Mouse (Mus musculus): ENCODE measurements at regions not wholly inside any gene's neighbourhood (a gene's known extent, or its start where the extent isn't known, plus 50 kb on each side); places are given as distances from the start of the nearest gene placed in this dataset.

DNA sequence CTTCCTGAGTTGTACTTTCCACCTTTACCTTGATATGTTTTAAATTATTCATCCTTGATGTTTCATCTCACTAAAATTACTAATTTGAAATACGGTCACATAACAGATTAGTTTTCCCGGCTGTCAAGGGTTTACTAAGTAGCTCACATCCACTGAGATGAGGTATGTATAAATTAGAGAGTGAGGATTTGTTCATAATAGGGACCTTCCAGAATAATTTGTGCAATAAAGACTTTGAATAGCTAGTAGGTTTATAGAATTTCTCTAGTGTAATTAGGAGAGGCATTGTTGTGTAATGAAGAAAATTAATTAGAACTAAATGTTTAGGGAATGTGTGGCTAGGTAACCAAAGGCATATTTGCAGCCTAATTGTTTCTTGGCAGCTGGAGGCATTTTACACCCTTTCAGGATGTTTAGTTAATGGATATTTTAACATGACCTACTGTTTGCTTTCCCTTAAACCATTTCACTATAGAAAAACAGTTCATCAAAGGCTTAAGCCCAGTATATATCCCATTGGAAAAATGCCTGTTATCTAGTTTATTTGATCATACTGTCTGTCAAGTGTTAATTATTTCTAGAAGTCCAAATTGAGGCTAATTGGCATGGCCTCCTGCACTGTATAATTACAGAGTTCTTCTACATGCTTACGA is 70.8 kb downstream of the Mat2b start:
- no peak for DNase-seq

DNA sequence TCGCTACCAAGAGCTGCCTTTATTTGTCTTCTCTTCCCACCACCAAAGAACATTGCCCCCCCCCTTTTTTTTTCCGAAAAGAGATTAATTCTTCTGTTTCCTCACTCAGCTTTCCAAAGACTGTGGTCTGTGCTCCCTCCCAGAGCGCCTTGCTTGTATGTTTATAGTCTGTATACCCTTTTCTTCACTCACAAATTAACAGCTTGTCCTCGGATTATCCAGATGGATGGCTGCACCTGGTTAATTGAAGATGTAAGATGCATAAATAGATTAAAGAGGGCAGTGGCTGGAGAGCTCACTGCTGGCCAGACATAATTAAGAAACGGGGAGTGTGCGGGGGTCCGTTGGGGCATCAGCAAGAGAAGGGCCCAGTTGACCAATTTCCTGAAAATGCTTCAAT is 75.0 kb downstream of the Mat2b start:
- DNase-seq, result no peak

DNA sequence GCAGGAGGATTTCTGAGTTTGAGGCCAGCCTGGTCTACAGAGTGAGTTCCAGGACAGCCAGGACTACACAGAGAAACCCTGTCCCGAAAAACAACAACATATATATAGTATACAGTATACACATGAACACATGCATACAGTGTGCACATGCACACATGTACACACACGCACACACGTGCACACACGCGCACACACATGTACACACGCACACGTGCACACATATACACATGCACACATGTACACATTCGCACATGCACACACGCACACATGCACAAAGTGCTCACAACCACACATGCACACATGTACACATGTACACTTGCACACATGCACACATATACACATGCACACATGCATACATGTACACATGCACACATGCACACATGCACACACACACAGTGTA is 92.0 kb downstream of the Mat2b start:
- no peak for DNase-seq

DNA sequence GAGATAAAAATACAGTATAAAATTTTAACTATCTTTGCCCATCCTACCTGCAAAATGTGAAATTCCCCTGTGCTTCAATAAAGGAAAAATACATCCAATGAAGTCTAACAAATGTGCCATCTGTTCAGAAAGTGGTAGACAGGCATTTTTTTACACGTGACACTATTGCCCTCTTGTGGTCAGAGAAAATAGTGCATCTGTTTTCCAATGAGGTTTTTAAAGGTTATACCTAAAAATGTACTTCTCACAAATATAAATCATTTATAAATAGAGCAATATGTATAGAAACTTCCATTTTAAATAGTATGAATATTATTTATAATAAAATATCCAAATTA is 93.5 kb downstream of the Mat2b start:
- no peak for DNase-seq

DNA sequence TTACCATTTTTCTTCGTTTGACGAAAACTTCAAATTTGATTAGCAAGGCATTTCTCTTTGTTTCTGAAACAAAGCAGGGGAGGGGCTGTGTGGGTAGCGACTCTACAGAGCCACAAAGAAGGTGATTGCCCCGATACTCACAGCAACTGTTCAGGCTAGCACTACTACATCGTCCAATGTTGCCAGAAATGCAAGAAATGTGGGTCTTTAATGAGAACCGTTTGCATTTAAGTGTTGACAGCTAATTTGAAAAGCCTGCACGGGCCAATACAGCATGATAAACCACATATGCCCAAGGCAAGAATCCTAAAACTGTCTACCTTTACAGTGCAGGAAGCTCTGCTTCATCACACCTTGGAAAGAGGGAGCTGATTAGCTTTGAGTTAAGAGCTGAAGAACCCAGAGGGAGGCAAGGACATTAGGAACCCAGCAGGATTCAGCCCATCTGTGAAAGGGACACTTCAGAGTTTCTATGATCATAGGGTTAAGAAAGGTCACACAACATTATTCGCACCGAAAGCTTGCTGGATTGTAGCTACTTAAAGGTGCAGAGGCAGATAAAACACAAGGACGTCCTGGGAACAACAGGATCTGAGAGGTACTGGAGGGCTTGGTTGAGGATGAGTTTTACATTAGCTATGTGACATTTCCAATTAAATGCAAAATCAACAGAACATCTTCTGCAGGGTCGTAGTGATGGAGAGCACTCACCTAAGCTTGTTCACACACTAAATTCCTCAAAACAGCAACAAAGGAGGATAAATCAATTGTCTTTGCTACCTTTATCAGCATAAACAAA is 94.0 kb downstream of the Mat2b start:
- DNase-seq, result no peak

DNA sequence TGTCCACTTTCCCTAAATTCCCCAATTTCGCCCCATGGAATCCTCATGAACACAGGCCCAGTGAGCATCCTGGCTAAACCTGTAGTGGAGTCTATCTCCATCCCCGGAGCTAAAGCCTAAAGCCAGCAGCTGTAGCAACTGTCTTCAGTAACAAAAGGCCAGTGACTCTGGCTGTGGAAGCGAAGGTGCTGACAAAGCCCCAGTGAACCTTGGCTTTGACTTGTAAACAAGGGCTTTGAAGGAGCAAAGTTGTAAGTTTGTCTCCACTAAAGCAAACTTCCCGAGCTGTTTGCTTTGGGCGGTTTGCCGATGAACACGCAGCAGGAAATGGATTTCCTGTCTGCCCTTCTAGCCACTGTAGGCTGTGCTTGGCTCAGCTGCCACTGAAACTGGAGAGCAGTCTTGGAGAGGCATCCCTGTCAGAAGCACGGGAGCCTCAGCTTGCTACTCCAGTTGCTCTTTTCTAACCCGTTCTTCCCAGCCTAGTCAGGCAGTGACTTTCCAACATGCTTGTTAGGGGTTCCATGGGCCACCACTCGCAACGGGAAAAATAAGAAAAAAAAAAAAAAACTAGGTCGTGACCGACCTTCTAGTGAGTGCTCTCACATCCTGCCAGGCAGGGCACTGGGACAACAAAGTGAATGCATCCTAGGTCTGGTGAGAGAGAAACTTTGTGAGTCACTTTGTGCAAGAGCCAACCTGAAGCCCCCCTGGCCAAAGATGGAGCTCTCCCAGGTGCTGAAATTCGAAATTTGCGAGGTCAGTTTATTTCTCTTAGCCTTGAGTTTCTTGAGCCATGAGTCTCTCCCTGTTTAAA is 94.8 kb downstream of the Mat2b start:
- no peak for DNase-seq

DNA sequence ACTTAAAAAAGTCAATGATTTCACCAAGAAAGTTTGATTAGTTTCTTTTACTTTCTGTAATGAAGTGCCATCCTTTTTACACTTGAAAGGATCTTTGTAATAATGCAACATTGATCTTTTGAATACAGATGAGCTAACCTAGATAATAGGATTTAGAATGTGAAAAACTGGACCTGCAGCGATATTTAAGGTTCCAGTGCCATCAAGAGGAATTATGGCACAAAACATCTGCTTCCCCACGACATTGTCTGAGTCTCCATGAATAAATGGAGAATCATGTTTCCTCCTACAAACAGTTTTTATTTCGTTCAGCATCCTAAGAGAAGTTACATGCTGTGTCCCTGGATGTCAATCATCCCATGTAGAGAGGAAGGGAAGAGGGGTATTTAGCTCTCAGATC is 98.7 kb downstream of the Mat2b start:
- DNase-seq, result no peak

DNA sequence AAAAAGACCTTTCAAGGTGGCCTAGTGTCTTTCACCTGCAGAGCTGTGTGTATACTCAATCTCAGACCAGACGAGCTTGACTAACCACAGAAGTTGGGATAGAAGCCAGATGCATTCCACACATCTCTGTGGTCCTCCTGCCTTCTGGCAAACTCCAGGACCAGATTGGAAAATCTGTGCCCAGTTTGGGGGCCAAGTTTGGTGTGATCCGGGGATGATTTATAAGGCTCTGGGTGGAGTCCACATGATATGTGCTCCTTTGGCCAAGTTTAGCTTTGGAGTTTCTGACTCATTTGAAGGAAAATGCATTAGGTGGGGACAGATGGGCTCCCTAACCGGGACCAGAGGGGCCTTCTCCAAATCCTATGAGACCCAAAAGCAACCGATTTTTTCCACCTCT is 102.9 kb downstream of the Mat2b start:
- DNase-seq, result no peak

DNA sequence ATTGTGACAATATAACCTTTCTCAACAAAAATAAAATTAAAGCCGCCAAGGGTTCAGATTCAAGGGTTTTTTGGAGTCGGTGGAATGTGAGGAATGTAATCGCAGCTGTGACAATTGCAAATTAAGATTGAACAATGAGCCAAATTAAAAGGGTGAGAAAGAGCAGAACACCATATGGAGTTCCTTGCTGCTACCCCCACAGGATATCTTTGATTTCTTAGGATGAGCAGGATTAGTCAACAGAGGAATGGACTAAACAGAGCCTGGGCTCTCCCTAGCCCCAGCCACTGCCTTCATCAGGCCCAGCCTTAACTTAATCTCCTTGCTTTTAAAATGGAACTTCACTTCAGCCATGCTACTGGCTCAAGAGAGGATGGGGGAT is 121.3 kb downstream of the Mat2b start:
- DNase-seq, result no peak

DNA sequence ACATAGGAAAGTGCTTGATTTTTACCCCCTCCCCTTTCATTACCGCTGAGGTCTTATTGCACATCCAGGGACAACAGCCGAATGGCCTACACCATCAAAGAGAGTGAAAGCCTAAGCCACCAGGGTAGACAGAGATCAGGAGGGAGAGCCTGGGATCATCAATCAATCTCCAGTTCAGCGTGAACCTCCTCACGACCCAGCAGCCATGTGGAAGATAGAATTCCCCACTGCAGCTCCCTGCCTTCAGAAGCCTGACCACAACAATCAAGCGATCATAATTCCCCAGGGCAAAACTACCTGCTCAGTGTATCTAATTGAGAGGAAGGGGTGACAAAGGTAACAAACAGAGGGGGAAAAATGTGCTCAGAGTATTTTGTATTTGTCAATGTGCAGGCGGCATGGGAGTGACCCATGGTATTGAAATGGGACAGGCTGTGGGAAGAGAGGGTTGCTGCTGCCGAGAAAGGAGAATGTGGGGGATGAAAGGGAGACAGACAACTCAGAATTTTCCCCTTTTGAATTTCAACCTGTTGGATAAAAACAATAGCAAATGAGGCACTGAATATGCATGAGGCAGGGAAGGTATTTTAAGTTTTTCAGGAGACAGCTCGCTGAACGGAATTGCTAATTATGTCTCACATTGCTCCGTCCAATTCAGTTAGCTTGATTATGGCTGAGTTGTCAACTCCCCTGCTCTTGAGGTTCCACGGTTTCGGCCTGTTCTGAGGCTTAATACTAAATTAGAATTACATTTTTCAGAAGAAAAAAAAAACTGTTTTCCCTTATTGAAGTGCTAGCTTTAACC is 121.8 kb downstream of the Mat2b start:
- no peak for DNase-seq

DNA sequence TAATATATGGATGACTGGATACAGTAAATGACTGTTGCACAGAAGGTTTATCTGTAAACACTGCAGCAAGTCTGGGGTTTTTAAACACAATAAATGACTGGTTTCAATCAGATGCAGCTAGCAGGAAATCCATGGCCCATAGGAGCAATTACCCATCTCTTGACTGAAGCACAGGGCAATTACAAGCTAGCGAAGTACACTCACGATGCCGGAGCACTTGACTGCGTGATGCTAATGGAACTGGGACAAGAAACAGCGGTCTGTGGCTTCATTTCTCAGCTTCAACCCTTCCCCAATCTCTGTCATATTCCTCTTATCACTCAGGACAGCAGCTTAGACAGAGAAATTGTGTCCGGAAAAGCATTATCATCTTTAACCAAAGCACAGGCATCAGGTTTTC is 132.1 kb downstream of the Mat2b start:
- DNase-seq, result no peak

DNA sequence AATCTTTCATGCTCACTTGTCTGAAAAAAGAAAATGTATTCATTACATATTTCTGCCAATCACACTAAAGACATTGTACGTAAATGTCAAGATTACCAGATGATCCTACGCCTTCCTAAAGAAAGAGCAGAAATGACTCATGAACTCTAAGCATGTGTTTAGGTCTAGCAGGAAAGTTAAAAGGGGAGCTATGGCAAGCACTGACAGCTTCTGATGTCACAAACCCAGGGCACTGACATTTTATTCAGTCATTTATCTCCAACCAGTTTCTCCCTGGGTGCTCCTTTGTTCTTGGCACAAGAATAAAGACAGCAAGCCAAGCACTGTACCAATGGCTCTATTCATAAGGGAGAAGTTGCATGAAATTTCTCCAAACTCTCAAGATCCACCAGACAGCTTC is 133.0 kb downstream of the Mat2b start:
- DNase-seq, result no peak

DNA sequence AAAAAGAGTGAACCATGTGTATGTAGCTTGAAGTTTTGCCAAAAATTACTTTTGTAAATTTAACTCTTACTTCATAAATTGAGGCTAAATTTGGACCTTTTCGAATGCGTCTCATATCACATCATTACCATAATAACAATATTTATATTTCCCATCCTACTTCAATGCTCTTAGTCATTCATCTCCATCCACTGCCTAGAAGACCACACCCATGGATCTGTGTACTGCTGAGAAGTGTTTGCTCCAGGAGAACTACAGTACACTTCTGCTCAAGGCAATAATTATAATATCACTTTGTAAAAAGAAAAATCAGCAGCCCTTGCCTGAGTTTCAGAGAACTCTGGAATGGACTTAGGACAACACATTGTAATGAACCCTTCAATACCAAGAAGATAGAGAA is 133.6 kb downstream of the Mat2b start:
- DNase-seq, result no peak

DNA sequence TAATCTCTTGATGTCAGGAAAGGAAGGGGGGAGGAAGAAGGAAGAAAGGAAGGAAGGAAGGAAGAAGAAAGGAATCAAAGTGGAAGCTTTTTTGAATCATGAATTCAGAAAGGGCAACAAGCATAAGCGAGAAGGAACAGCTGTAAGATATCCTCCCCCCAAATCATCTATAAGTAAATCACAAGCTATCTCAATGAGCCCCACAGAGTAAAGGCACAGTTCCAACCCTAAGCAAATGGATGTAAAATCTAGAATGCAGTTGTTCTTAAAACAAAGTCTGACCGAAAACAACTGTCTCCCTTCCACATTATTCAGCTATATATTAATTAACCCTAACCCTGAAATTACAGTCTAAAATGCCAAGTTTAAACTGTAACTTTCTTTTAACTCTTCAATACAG is 136.5 kb downstream of the Mat2b start:
- DNase-seq, result no peak

DNA sequence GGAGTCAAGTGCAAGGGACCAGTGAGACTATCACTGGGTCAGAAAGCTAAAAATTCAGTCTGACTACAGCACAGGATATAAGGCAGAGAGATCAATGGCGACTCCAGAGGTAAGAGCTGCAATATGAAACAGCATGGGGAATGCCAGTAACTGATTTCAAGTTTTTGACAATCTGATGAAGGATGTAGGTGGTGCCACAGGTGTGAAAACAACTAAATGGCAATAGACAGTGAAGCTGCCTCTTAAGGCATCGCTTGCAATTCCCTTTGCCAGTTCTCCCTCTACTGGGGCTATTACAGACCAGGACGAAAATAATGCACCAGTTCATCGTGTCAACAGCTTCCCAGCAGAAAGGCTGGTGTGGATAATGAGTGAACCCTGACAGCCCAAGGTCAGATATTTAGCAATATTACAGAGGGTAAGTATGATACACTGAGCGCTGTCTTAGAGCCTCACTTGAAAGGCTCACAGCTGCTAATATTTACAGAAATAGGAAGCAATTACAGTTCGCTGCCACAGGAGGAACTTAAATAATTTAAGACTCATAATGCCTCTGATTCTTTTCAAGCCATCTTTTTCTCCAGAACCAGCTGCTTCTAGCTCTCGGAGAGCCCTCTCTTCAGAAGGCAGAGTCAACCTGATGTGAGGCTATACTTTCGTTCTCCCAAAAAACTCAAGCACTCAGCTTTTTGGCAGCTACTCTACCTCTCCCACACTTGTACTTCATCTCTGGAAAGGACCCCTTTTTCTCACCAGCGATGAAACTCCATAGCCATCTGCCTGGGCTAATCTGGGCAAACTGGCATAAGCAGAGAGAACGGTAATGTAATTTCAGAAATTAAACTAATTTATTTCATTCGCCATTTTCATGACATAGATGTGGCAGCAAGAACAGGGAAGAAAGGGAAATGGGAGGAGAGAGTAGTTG is 139.9 kb downstream of the Mat2b start:
- peak; percentile 11 for DNase-seq

DNA sequence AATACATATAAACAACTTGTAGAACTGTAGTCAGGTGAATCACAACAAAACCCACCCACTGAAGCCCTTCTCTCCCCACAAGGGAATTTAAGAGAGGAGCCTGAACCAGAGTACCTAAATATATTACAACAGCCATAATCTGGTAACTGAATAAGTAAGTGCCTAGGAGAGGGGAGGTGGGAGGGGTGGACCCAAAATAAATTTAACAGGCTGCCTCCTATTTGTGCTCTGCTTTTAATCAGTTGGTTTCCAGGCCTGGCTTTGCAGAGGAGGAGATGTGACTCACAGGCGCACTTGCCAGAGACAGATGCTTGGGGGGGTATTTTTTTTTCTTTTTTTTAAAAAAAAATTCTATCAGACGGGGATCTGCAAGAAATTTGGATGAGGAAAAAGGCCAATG is 142.9 kb downstream of the Mat2b start:
- no peak for DNase-seq

DNA sequence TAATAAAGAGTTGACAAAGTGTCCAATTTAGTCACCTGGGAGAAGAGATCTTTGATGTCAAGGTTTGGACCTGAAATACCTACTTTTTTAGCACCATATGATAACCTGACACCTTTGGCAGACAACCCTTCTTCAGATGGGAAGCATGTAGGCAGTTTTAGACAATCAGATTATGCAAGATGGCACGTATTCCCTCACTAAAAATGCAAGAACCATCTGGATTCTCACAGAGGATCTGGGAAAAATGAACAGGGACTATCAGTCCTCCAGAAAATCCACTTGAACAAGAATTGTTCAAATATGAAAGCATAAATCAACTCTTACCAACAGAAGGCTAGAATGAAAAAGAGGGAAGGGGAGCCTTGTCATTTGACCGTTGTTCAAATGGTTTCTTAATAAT is 148.4 kb downstream of the Mat2b start:
- no peak for DNase-seq

DNA sequence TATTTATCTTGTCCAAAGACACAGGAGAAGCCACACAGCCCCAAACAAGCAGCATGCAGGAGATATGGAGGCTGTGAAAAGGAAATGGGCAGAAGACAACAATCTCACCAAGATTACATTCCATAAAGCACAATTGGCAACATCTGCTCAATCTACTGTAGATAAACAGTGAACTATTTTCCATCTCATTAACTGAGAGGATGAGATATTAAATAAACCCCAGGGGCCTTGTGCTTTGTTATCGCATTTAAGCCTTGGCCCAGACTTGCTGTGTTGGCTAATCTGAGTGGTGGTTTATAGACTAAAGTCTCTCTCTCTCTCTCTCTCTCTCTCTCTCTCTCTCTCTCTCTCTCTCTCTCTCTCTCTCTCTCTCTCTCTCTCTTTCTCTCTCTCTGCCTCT is 149.5 kb downstream of the Mat2b start:
- no peak for DNase-seq

DNA sequence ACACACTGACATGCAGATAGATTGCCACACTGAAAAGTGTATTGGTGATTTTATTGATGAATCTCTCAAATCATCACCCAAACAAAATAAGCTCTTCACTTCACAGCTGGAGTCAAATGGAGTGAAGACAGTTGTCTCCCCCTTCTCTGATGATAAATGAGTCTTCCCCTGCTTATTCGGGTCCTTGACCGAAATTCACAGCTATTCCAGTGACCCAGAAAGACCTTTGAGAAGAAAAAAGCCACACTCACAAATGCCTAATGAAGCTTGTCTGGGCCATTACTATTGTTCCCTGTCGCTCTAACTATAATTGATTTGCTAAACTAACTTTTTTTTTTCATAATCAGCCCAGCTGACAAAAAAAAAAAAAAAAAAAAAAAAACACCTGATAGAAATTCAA is 154.8 kb downstream of the Mat2b start:
- no peak for DNase-seq

DNA sequence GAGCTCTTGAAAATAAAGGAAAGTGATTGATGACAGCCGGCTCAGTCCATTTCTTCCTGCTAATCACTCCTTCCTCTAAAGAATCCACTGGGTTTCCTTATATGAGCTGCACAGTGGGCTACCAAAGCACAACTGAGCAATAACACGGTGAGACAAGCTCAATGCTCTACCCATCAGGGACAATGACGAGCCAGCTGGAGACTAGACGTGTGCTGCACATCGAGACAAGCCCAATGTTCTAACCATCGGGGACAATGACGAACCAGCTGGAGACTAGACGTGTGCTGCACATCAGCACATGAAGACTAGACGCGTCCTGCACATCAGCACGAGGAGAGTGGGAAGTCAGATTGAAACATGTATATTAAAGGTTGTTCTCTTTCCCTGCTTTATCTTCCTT is 155.2 kb downstream of the Mat2b start:
- DNase-seq, result no peak

DNA sequence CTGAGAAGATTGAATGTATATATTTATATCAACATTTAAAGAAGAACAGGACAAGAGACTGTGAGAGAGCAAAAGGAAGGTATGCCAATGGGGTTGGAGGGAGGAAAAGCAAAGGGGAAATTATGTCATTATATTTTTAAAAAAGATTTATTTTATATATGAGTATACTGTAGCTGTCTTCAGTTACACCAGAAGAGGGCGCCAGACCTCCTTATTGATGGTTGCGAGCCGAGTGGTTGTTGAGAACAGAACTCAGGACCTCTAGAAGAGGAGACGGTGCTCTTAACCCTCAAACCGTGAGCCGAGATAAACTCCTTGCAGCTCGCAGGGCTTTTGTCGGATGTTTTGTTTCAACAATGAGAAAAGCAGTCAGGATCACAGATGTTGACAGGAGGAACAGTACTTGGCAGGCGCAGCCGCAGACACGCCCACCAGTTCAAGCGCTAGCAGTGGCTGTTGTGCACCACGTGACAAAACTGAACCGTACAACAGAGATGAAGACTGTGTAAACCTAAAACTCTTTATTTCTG is 158.7 kb downstream of the Mat2b start:
- DNase-seq, result no peak

All from heart, adult 11 months (tissue).